Mouse (Mus musculus) liver, embryonic 14.5 days (tissue): ENCODE measurements at regions not wholly inside any gene's neighbourhood (a gene's known extent, or its start where the extent isn't known, plus 50 kb on each side); places are given as distances from the start of the nearest gene placed in this dataset.

Experiments
- ATAC-seq: fragments of 200-750 bp; cut with Nextera tagmentation; 2 replicates; pipeline ENCODE4 v1.8.0; 2017; ENCODE audit warnings: moderate number of reproducible peaks, mild to moderate bottlenecking, moderate library complexity; ENCODE audit not compliant: insufficient read depth
- DNase-seq, 3 experiments: peaks; one replicate each; pipeline ENCODE4 v3.0.0-alpha.2; 2012 to 2013; ENCODE audit warnings: low read depth in 3 of 3, low spot score in 3 of 3
- H3K27ac ChIP-seq: fragments of 300-500 bp; sonication (generic); 2 replicates; pipeline ENCODE4 v1.5.1; 2014; ENCODE audit warnings: moderate library complexity, mild to moderate bottlenecking, control low read depth, inconsistent platforms
- H3K27me3 ChIP-seq: fragments of 300-500 bp; sonication (generic); 2 replicates; pipeline ENCODE4 v1.6.1; 2014; ENCODE audit warnings: mild to moderate bottlenecking, low read length, moderate library complexity; ENCODE audit not compliant: control insufficient read depth, insufficient read depth
- H3K36me3 ChIP-seq: fragments of 300-500 bp; sonication (generic); replicated peaks from 2 replicates; pipeline ENCODE4 v1.6.1; 2014; ENCODE audit warnings: low read depth; ENCODE audit not compliant: control insufficient read depth, insufficient read depth
- H3K4me1 ChIP-seq, 2 experiments: fragments of 200-500 bp in 1 of 2; fragments of 300-500 bp in 1 of 2; sonication (generic) in 1 of 2; replicated peaks; 2 replicates each; pipeline ENCODE4 v1.6.1; 2012 to 2014; ENCODE audit warnings: antibody characterized with exemption in 1 of 2, inconsistent platforms in 1 of 2, low read length in 1 of 2; ENCODE audit not compliant: control insufficient read depth in 2 of 2, insufficient read depth in 2 of 2
- H3K4me2 ChIP-seq: fragments of 300-500 bp; sonication (generic); 2 replicates; pipeline ENCODE4 v1.6.1; 2014; ENCODE audit warnings: low read depth, mild to moderate bottlenecking, control low read depth, moderate library complexity
- H3K4me3 ChIP-seq, 2 experiments: fragments of 200-500 bp in 1 of 2; fragments of 300-500 bp in 1 of 2; sonication (generic) in 1 of 2; 2 replicates each; pipeline ENCODE4 v1.5.1; 2012 to 2014; ENCODE audit warnings: low read depth in 2 of 2, low read length in 2 of 2, mild to moderate bottlenecking in 2 of 2, control low read depth in 1 of 2, inconsistent platforms in 1 of 2, moderate library complexity in 1 of 2; ENCODE audit not compliant: insufficient read depth in 1 of 2
- H3K9ac ChIP-seq: fragments of 300-500 bp; sonication (generic); replicated peaks from 2 replicates; pipeline ENCODE4 v1.6.1; 2014; ENCODE audit warnings: mild to moderate bottlenecking, control low read depth, moderate library complexity
- H3K9me3 ChIP-seq: fragments of 300-500 bp; sonication (generic); 2 replicates; pipeline ENCODE4 v1.6.1; 2016; ENCODE audit warnings: low read length, mixed read lengths; ENCODE audit not compliant: control insufficient read depth
- CTCF ChIP-seq: IDR thresholded peaks from 2 replicates; pipeline ENCODE4 v1.5.1; 2016; ENCODE audit warnings: antibody characterized with exemption, low read depth, control low read depth
- EP300 ChIP-seq: IDR thresholded peaks from 2 replicates; pipeline ENCODE4 v1.6.1; 2016; ENCODE audit warnings: antibody characterized with exemption, low read depth
- WGBS: fragments of 180-500 bp; shearing (Covaris S2); extraction: QIAGEN DNeasy Blood & Tissue Kit; methylation state at CpG from one replicate; pipeline ENCODE4 v1.1.7; 2014; ENCODE audit not compliant: insufficient replicate concordance; 5-methylcytosine and 5-hydroxymethylcytosine counted together

DNA sequence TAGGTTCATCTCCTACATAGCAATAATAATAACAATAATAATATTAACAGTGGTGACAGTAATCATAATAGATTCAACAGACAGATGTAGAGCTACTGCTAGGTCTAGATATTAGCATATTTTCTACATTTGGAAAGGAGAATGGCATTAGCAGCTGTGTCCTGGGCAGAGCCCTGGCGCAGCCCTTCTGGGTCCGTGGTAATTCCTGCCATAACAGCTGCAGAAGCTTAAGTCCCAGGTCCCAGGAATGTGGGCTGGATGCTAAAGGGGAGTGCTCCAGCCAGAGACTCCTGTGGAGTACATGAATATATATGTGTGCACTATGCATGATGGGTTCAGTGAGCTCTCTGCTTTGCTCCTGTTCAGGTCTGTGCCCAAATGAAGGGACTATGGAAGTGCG lies 262.7 kb upstream of the Hs6st1 start:
- TF ChIP-seq CTCF: no peak
- TF ChIP-seq EP300: no peak
- H3K4me2 ChIP-seq: no peak overlapping the region
- no peak overlapping the region for H3K27ac ChIP-seq
- no peak overlapping the region for H3K4me3 ChIP-seq
- no peak overlapping the region for H3K9ac ChIP-seq
- H3K36me3 ChIP-seq: no peaks in the 10 kb centered on the region
- WGBS: 63% methylated on average over 3 of the region's 3 CpGs
- DNase-seq (no peak), ATAC-seq (no peak)
- no peaks in the 10 kb centered on the region for H3K27me3 ChIP-seq
- H3K4me1 ChIP-seq: no peaks in the 10 kb centered on the region
- no peaks in the 10 kb centered on the region for H3K9me3 ChIP-seq

GRCm38 (mm10) chr1:35806329-35806728 lies 261.9 kb upstream of the Hs6st1 start:
- 49% methylated on average over 2 of the region's 2 CpGs for WGBS
- TF ChIP-seq EP300: no peak
- TF ChIP-seq CTCF: no peak
- Histone ChIP-seq H3K4me1 (no peaks in the 10 kb centered on the region), H3K27me3 (no peaks in the 10 kb centered on the region), H3K36me3 (no peaks in the 10 kb centered on the region), H3K9ac (no peak overlapping the region), H3K4me3 (no peak overlapping the region), H3K4me2 (no peak overlapping the region), H3K27ac (no peak overlapping the region), H3K9me3 (no peaks in the 10 kb centered on the region)
- ATAC-seq: no peak
- no peak for DNase-seq

GRCm38 (mm10) chr1:35806731-35807130 lies 261.5 kb upstream of the Hs6st1 start:
- Histone ChIP-seq H3K4me1 (no peaks in the 10 kb centered on the region), H3K9ac (no peak overlapping the region), H3K9me3 (no peaks in the 10 kb centered on the region), H3K4me2 (no peak overlapping the region), H3K4me3 (no peak overlapping the region), H3K27ac (no peak overlapping the region), H3K36me3 (no peaks in the 10 kb centered on the region), H3K27me3 (no peaks in the 10 kb centered on the region)
- 11% methylated on average over 1 of the region's 1 CpGs for WGBS
- no peak for ATAC-seq
- no peak for DNase-seq
- TF ChIP-seq EP300 (no peak), CTCF (no peak)

DNA sequence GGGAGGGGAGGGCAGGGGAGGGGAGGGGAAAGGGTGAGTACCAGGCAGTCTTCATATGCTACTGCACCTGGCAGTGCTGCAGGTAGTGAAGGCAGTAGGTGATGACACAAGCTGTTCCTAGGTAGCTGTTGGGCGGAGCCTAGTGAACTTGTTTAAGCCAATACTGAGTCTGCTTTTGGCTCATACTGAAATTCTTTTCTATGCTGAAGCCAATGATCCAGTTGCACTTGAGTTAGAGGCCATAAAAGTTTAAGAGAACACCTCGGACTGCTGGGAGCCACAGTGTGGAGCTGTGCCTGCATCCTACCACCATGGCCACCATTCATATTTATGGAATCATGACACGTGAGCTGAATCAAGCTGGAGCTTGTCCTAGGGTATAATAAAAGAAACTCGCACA lies 259.3 kb upstream of the Hs6st1 start:
- Histone ChIP-seq H3K4me2 (no peak overlapping the region), H3K9me3 (no peaks in the 10 kb centered on the region), H3K4me3 (no peak overlapping the region), H3K9ac (no peak overlapping the region), H3K27me3 (no peaks in the 10 kb centered on the region), H3K36me3 (no peaks in the 10 kb centered on the region), H3K4me1 (no peaks in the 10 kb centered on the region), H3K27ac (no peak overlapping the region)
- no peak for TF ChIP-seq EP300
- no peak for TF ChIP-seq CTCF
- DNase-seq (no peak), ATAC-seq (no peak)
- 58% methylated on average over 4 of the region's 4 CpGs for WGBS

GRCm38 (mm10) chr1:35809341-35809740 lies 258.9 kb upstream of the Hs6st1 start:
- TF ChIP-seq EP300: no peak
- no peak for TF ChIP-seq CTCF
- H3K27me3 ChIP-seq: no peaks in the 10 kb centered on the region
- H3K4me1 ChIP-seq: no peaks in the 10 kb centered on the region
- H3K36me3 ChIP-seq: no peaks in the 10 kb centered on the region
- no peak for ATAC-seq
- H3K4me2 ChIP-seq: no peak overlapping the region
- no peaks in the 10 kb centered on the region for H3K9me3 ChIP-seq
- H3K9ac ChIP-seq: no peak overlapping the region
- WGBS: 33% methylated on average over 1 of the region's 1 CpGs
- H3K4me3 ChIP-seq: no peak overlapping the region
- no peak overlapping the region for H3K27ac ChIP-seq
- no peak for DNase-seq
